Mouse (Mus musculus) olfactory bulb, adult 2 months (tissue): ENCODE results near the gene Ankrd31. TPM values are rescaled to one million over a fixed set of nuclear protein-coding genes. Genes with fewer than 3 reads are reported as not detected.
"Not testable (repeated sequence)": the region's sequence is repeated elsewhere in the genome, so short reads cannot be mapped to it uniquely, and the experiment has no call there.

Experiments used
- H3K27ac ChIP-seq: fragments of 200-500 bp; 2 replicates; pipeline ENCODE4 v1.5.1; 2012; ENCODE audit warnings: low read depth, low read length; ENCODE audit not compliant: insufficient read depth
- H3K4me1 ChIP-seq: fragments of 200-500 bp; 2 replicates; pipeline ENCODE4 v1.6.1; 2012; ENCODE audit warnings: low read length; ENCODE audit not compliant: control insufficient read depth, insufficient read depth
- H3K4me3 ChIP-seq: fragments of 200-500 bp; 2 replicates; pipeline ENCODE4 v1.5.1; 2012; ENCODE audit warnings: mild to moderate bottlenecking, low read depth, low read length, moderate library complexity; ENCODE audit not compliant: insufficient read depth
- CTCF ChIP-seq: fragments of 200-500 bp; IDR thresholded peaks from 2 replicates; pipeline ENCODE4 v1.5.1; 2012; ENCODE audit warnings: low read depth, mild to moderate bottlenecking, low read length, moderate library complexity; ENCODE audit not compliant: insufficient read depth
- POLR2A ChIP-seq: fragments of 200-500 bp; IDR thresholded peaks from 2 replicates; pipeline ENCODE4 v1.6.1; 2012; ENCODE audit warnings: mild to moderate bottlenecking, low read depth, low read length, moderate library complexity; ENCODE audit not compliant: insufficient read depth
- WGBS: fragments of 180-500 bp; shearing (Covaris S2); methylation state at CpG from one replicate; pipeline ENCODE4 v1.1.7; 2018; 5-methylcytosine and 5-hydroxymethylcytosine counted together
- polyA plus RNA-seq: library from polyadenylated mRNA; stranded (reverse); fragments of >200 nt; gene quantifications from 2 replicates; pipeline ENCODE4 v1.2.4, GENCODE M21; 2012; ENCODE audit warnings: low replicate concordance; ENCODE audit not compliant: missing spikeins, insufficient read depth, insufficient read length

Ankrd31 gene
- polyA plus RNA-seq, 1 experiment = not detected

DNA sequence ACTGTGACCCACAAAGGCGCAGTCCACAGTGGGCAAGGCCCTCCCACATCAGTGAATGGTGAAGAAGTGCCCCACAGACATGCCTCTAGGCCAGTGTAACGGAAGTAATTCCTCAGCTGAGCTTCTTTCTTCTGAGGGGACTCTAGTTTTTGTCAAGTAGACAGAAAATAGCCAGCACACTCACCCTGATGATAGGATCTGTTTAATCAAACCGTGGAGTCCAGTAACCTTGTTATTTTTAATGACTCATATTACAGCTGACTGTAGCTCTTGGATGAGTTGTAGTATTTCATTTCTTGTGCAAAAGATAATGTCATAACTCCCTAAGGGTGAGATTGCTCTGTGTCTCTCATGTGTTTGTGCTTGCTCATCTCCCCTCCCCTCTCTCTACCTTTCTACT, 158.6 kb downstream of the Ankrd31 start:
- TF ChIP-seq POLR2A (no peak), CTCF (no peak)
- 75% methylated on average over 3 of the region's 3 CpGs for WGBS
- no peak overlapping the region for H3K27ac ChIP-seq
- no peaks in the 10 kb centered on the region for H3K4me1 ChIP-seq
- no peak overlapping the region for H3K4me3 ChIP-seq

DNA sequence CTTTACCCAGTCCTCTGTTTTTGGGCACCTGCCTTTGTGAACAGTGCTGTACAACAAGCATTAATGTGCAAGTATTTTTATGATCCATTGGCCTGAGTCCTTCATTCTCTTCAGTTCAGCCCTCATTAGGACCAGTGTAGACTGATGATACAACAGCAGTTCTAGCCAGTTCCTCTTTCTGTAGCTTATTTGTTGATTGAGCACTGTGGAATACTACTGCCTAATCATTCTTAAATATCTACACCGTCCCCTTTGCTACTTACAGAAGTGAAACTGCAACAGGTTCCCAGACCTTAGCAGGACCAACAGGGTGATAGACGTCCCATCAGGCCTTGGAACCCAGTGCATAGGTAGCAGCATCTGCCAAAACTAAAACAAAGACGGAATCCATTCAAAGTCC, 163.1 kb downstream of the Ankrd31 start:
- Histone ChIP-seq H3K27ac (no peak overlapping the region), H3K4me3 (no peak overlapping the region), H3K4me1 (no peaks in the 10 kb centered on the region)
- WGBS = 90% methylated on average over 3 of the region's 3 CpGs
- TF ChIP-seq POLR2A (no peak), CTCF (no peak)

DNA sequence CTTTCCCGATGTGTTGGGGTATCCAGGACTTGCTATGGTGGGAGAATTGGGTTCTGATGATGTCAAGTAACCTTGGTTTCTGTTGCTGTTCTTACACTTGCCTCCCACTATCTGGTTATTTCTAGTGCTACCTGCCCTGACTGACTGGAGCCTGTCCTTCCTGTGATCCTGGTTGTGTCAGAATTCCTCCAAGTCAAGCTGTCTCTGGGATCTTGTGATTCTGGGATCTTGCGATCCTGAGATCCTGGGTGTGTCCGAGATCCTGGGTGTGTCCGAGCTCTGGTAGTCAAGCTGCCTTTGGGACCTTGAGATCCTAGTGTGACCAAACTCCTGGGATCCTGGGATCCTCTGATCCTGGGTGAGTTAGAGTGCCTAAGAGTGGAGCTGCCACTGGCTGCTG, 175.1 kb downstream of the Ankrd31 start:
- H3K4me1 ChIP-seq = peaks cover 14% of the 10 kb centered on the region
- H3K4me3 ChIP-seq, H3K27ac ChIP-seq: not testable (repeated sequence)
- 98% methylated on average over 4 of the region's 4 CpGs for WGBS

GRCm38 (mm10) chr13:96923999-96924961, 176.2 kb downstream of the Ankrd31 start, which contains the start of gene Gcnt4:
Gcnt4 (plus strand) TSS chr13:96924689.
- TF ChIP-seq POLR2A = no peak
- TF ChIP-seq CTCF = no peak
- WGBS = 12% methylated on average over 56 of the region's 56 CpGs
- H3K27ac ChIP-seq = no peak within 1 kb of the TSS
- peaks cover 17% of the 10 kb centered on the region for H3K4me1 ChIP-seq
- H3K4me3 ChIP-seq = peak within 1 kb of the TSS; percentile 58

- H3K4me3 ChIP-seq = peak overlapping the region; percentile 58
- H3K27ac ChIP-seq = no peak overlapping the region
- TF ChIP-seq POLR2A = no peak
- no peak for TF ChIP-seq CTCF
- H3K4me1 ChIP-seq = peaks cover 17% of the 10 kb centered on the region
- 1% methylated on average over 53 of the region's 53 CpGs for WGBS
Measured at GRCm38 (mm10) chr13:96924985-96925745, 177.1 kb downstream of the Ankrd31 start.

DNA sequence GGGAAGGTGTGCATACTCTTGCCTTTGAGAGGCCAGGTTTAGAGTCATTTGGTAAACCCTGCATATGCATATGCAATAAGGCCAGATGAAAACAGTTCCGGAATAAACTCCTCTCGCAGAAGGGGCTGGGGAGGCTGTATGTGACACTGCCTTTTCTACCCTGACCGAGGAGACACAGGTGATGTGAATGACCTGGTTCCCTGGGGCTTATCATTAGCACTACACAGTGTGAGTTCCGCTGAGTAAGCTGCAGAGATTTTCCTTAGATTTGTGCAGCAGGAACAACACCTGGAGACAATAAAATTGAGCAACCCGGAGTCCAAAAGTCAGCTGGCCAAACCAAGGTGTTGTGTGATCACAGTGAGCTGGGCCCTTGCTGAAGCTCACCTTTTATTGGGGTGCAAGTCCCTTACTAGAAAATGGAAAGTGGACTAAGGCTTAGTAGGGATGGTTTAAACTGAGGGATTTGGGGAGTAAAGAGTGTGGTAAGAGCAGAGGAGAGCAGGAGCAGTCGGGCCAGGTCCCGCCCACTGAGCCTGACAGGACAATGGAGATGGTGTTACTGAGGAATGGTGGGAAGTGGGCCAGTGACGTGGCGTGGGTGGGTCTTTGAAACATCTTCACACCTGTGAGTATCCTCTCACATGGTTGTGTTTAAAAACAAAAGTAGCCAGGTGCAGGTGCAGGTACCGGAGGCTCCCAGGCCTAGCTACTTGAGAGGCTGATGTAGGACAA, 178.1 kb downstream of the Ankrd31 start:
- 73% methylated on average over 10 of the region's 10 CpGs for WGBS
- no peak for TF ChIP-seq CTCF
- TF ChIP-seq POLR2A = no peak
- peaks cover 17% of the 10 kb centered on the region for H3K4me1 ChIP-seq
- H3K4me3 ChIP-seq = peak overlapping the region; percentile 23; the same call in 1 of the 2 replicates
- H3K27ac ChIP-seq = no peak overlapping the region

GRCm38 (mm10) chr13:96927781-96928180, 179.7 kb downstream of the Ankrd31 start:
- WGBS = 98% methylated on average over 1 of the region's 1 CpGs
- Histone ChIP-seq H3K4me3 (no peak overlapping the region), H3K27ac (0 out of 2 replicates have a peak overlapping the region, but pooled peaks have one; percentile 3), H3K4me1 (peaks cover 17% of the 10 kb centered on the region)
- TF ChIP-seq CTCF = no peak
- no peak for TF ChIP-seq POLR2A

DNA sequence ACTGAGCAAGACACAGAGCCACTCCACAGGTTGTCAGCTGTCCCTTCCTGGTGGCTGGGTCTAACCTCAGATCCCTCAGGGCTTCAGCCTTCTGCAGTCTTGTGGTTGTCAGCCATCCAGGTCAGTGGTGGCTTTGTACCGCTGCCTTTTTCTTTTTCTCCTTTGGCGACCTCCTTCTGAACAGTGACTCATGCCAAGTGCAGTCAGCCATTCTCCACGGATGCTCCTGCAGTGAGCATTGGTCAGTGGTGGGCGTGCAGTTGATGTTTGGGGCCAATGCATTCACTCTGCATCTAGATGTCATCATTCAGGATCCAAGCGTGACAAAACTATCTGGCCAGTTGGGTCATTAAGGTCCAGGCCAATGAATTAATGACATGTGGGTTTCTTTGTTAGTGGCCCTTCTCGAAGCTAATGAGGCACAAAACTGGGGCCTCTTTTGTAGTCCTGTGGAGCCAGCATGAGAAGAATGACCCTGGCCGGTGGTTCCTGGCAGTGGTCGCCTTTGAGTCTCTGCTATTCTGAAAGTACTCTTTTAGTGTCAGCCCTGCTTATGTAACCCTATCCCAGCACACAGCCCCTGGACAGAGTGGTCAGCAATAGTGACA, 180.5 kb downstream of the Ankrd31 start:
- TF ChIP-seq CTCF (no peak), POLR2A (no peak)
- WGBS = 32% methylated on average over 8 of the region's 8 CpGs
- Histone ChIP-seq H3K4me1 (peaks cover 17% of the 10 kb centered on the region), H3K4me3 (no peak overlapping the region), H3K27ac (0 out of 2 replicates have a peak overlapping the region, but pooled peaks have one; percentile 3)
